Mouse (Mus musculus) lung, adult 2 months (tissue): ENCODE data around the gene Tcstv3. TPM values are rescaled to one million over a fixed set of nuclear protein-coding genes. Genes with fewer than 3 reads are reported as not detected.
"Not testable (repeated sequence)": the region's sequence is repeated elsewhere in the genome, so short reads cannot be mapped to it uniquely, and the experiment has no call there.

Experiments
- DNase-seq: peaks from one replicate; pipeline ENCODE4 v3.0.0; 2022
- H3K4me1 ChIP-seq: fragments of 200-500 bp; 2 replicates; pipeline ENCODE4 v1.6.1; 2011; ENCODE audit warnings: low read length; ENCODE audit not compliant: control insufficient read depth, insufficient read depth
- H3K4me3 ChIP-seq: fragments of 200-500 bp; replicated peaks from 2 replicates; pipeline ENCODE3; 2011; ENCODE audit warnings: low read depth, mild to moderate bottlenecking, control low read depth, low read length; ENCODE audit errors: extremely low read depth
- CTCF ChIP-seq: fragments of 200-500 bp; IDR thresholded peaks from 2 replicates; pipeline ENCODE4 v1.5.1; 2011; ENCODE audit warnings: mild to moderate bottlenecking, low read length, control low read depth; ENCODE audit not compliant: insufficient read depth
- POLR2A ChIP-seq: fragments of 200-500 bp; IDR thresholded peaks from 2 replicates; pipeline ENCODE4 v1.6.1; 2011; ENCODE audit warnings: low read depth, mild to moderate bottlenecking, control low read depth, low read length, borderline replicate concordance; ENCODE audit errors: extremely low read depth
- WGBS: fragments of 180-500 bp; shearing (Covaris S2); methylation state at CpG from one replicate; pipeline ENCODE4 v1.1.7; 2018; 5-methylcytosine and 5-hydroxymethylcytosine counted together
- polyA plus RNA-seq: library from polyadenylated mRNA; depleted of rRNA; stranded (reverse); fragments of >200 nt; gene quantifications from 2 replicates; pipeline ENCODE4 v1.2.3, GENCODE M21; 2012; rRNA removed

Gene Tcstv3
- polyA plus RNA-seq, result not detected in 2 replicates

DNA sequence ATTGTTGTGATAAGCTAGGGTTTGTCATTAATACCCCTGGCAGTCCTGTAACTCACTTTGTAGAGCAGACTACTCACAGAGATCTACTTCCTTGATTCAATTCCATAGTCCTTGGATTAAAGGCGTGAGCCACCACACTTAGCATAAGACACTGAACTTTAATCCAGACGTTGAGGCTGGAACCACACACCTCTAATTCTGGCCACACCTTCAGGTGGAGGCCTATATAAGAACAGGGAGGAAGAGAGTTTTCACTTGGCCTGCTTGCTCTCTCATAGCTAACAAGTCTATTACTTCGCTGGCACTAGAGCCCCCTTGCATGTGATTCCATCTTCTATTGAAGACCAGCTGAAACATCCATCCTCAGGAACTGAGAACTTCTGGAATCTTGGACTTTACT is at the start of gene Tcstv3:
Gene Tcstv3, plus strand, starts transcription at position 301 of the 400 bp plus-strand sequence.
- 65% methylated on average over 3 of the region's 3 CpGs for WGBS
- not testable (repeated sequence) for H3K4me3 ChIP-seq, H3K4me1 ChIP-seq, DNase-seq

- DNase-seq, H3K4me1 ChIP-seq, H3K4me3 ChIP-seq: not testable (repeated sequence)
- WGBS, result 24% methylated on average over 2 of the region's 2 CpGs
Observed at GRCm38 (mm10) chr13:120277837-120278236, 38.8 kb upstream of the Tcstv3 start.

DNA sequence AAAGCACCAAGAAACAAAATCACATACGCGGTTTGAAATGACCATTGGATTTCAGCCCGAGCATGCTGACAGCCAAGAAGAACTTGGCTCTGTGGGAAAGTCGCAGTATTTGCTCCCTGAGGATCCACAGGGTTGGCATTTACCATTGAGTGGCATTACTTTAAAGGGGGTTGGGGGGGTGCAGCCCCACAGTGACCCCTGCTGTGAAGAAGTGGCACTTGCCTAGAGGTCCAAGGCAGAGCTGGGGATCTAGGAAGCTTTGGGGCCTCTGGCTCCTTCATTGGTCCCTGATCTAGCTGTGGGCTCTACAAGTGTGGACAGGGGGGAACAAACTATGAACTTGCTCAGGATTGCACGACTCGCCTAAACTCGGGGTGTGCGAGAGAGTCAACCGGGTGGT is 37.9 kb upstream of the Tcstv3 start:
- 82% methylated on average over 9 of the region's 9 CpGs for WGBS
- no peak overlapping the region for H3K4me3 ChIP-seq
- H3K4me1 ChIP-seq, result no peaks in the 10 kb centered on the region
- TF ChIP-seq CTCF (no peak), POLR2A (no peak)
- DNase-seq, result no peak

GRCm38 (mm10) chr13:120299324-120299894 is 17.3 kb upstream of the Tcstv3 start:
- no peak overlapping the region for H3K4me3 ChIP-seq
- TF ChIP-seq CTCF (no peak), POLR2A (no peak)
- H3K4me1 ChIP-seq, result no peaks in the 10 kb centered on the region
- no peak for DNase-seq
- 26% methylated on average over 1 of the region's 1 CpGs for WGBS

DNA sequence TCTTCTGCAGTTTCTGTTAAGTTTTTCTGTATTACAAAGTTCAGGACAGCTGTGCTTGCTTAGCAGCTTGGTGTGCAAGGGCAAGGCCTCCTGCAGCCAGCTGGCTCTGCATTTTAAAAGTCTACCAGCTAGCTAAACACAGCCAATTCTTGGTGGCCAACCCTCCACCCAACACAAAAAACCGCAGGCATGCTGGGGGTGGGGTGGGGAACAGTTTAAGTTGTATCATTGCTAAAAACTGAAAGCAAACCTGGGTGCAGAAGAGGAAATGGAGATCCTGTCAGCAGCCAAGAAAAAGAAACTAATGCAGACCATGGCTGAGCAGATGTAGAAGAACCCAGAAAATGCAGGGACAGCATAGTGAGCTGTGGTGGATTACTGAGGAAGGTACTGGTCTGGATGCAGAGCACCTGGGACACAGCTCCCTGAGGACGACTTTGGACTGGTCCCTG is 16.7 kb upstream of the Tcstv3 start, which contains the start of gene BC147527:
Gene BC147527, plus strand, starts transcription at position 402 of the 452 bp plus-strand sequence.
- no peak within 1 kb of the TSS for H3K4me3 ChIP-seq
- H3K4me1 ChIP-seq, result no peaks in the 10 kb centered on the region
- DNase-seq, result no peak
- TF ChIP-seq POLR2A (no peak), CTCF (no peak)
- 38% methylated on average over 2 of the region's 2 CpGs for WGBS

DNA sequence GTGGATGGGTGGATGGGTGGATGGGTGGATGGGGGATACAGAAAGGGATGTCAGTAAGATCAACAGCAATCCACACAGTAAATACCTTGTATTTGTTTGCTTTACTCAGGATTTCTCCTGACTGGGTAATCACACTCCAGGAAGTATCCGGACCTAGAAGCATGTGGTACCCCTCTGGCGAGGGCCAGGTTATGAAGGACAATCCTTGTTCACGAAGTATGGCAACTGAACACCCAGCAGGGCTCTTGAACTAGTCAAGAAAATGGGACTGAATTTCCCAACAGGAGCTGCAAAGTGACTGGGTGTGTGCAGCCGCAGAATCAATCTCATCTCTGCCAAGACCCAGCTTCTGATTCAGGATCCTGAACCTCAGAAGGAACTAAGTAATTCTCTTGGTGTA is 15.8 kb upstream of the Tcstv3 start:
- WGBS, result 70% methylated on average over 4 of the region's 4 CpGs
- TF ChIP-seq POLR2A, result no peak
- no peak for TF ChIP-seq CTCF
- no peak for DNase-seq
- Histone ChIP-seq H3K4me1 (no peaks in the 10 kb centered on the region), H3K4me3 (no peak overlapping the region)

DNA sequence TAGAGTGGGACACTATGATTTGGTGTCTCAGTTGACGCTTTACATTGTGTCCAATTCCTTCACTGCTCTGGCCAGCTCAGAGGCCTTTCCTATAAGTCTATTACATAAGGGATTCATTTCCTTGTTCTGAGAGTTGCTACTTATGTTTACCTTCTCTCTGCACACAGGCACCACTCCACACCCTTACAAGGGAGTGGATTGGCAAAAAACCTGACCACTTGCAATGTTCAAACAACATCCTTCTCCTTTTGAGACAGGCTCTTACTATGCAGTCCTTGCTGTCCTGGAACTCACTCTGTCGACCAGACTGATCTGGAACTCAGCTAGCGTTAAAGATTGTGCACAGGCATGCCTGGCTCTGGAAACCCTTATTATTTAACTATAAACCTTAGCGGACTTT is 5.9 kb upstream of the Tcstv3 start:
- WGBS, result 57% methylated on average over 4 of the region's 4 CpGs
- no peaks in the 10 kb centered on the region for H3K4me1 ChIP-seq
- no peak overlapping the region for H3K4me3 ChIP-seq
- DNase-seq, result no peak
- TF ChIP-seq CTCF, result no peak
- TF ChIP-seq POLR2A, result no peak

DNA sequence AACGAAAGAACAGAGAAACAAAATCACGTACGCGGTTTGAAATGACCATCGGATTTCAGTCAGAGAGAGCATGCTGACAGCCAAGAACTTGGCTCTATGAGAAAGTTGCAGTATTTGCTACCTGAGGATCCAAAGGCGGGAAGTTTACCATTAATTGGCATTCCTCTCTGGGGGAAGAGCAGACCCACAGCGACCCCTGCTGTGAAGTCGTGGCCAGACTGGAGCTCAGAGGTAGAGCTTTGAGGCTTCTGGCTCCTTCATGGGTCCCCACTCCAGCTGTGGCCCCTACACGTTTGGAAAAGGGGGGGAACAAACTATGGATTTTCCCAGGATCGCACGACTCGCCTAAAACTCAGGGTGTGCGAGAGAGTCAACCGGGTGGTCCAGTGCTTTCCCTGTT is 3.1 kb upstream of the Tcstv3 start:
- no peak for DNase-seq
- TF ChIP-seq POLR2A (no peak), CTCF (peak; percentile 57)
- WGBS, result 36% methylated on average over 14 of the region's 14 CpGs
- no peaks in the 10 kb centered on the region for H3K4me1 ChIP-seq
- H3K4me3 ChIP-seq, result no peak overlapping the region

DNA sequence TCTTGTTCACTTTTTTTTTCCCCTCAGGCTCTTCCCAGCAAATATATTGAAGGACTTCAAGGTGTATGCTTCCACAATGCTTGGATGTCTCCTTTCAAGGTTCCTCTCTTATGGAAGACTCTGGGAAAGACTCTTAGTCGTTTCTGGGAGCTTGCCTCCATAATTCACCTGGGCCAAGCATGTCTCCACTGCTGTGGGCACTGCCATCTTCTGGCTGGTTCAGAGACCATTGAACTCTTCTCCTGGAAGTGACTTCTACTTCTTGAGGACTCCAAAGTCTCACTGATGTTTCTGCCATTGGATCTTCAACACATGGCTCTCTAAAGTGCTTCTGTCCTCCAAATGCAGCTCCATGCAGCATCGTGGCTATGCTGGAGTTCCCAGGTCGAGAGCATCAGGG is 3.5 kb downstream of the Tcstv3 start:
- Histone ChIP-seq H3K4me3 (no peak overlapping the region), H3K4me1 (no peaks in the 10 kb centered on the region)
- TF ChIP-seq CTCF (no peak), POLR2A (no peak)
- WGBS, result 54% methylated on average over 3 of the region's 3 CpGs
- no peak for DNase-seq

DNA sequence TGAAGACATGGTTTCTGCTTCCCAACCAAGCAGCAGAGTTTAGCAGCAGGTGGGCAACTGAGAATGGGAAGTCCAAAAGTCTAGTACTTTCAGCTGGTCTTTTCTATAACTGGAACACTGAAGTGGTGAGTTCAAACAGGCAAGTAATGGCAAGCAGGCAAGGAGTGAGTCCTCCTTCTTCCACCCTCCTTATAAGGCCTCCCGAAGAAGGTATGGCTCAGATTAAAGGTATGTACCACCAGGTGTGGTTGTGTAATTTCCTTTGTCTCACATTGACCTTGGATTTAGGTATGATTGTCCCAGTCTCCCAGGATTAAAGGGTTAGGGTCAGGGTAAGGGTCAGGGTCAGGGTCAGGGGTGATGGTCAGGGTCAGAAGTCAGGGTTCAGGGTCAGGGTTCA is 4.0 kb downstream of the Tcstv3 start:
- no peaks in the 10 kb centered on the region for H3K4me1 ChIP-seq
- WGBS, result 85% methylated on average over 1 of the region's 1 CpGs
- DNase-seq, result no peak
- H3K4me3 ChIP-seq, result no peak overlapping the region
- TF ChIP-seq POLR2A (no peak), CTCF (no peak)

Other genes with a start within 250 kb of the Tcstv3 start
- not detected in 2 replicates for gene Gm20767, start 176.6 kb upstream of the Tcstv3 start, polyA plus RNA-seq
- not detected in 2 replicates for gene Gm21818, start 144.4 kb upstream of the Tcstv3 start, polyA plus RNA-seq
- 0.28 and 0.46 TPM in 2 replicates for gene Gm21762, start 100.9 kb upstream of the Tcstv3 start, polyA plus RNA-seq
- not detected in 2 replicates for gene Gm21731, start 77.8 kb upstream of the Tcstv3 start, polyA plus RNA-seq
- gene AF067061, start 53.8 kb upstream of the Tcstv3 start, polyA plus RNA-seq, result not detected in 2 replicates
- 0.28 and 0.38 TPM in 2 replicates for gene BC147527, start 16.5 kb upstream of the Tcstv3 start, polyA plus RNA-seq